20 mouse cellular contexts compared by ENCODE assay signal in genomic region chr10:58653679-58654078, GRCm38 (mm10). TPM values are rescaled to one million over a fixed set of nuclear protein-coding genes. Genes with fewer than 3 reads are reported as not detected.
DNase-seq lines count a peak whose midpoint lies in the region; ATAC-seq lines count a peak whose summit lies in the region.
"Had no signal": no experiment of that assay in that cellular context is flagged by ENCODE, and none has a peak within 500 bp of the region (broad histone marks: within the 10 kb centered on the region; RNA-seq: fewer than 3 reads in every experiment).

No protein-coding gene starts in this region.

- peaks cover 20% of the 10 kb centered on the region for H3K4me1 ChIP-seq in forebrain, embryonic 15.5 days
- peaks cover 13% of the 10 kb centered on the region for H3K4me1 ChIP-seq in forebrain, embryonic 11.5 days (replicated peaks; ENCODE audit: control insufficient read depth, insufficient read depth, low read length)
- H3K4me1 ChIP-seq in midbrain, embryonic 16.5 days (ENCODE audit: control insufficient read depth, insufficient read depth, low read length) = peaks cover 22% of the 10 kb centered on the region; the same call in 1 of the 2 replicates
- H3K4me1 ChIP-seq in midbrain, embryonic 13.5 days (replicated peaks) = peaks cover 23% of the 10 kb centered on the region

- no peaks in the 10 kb centered on the region for H3K9me3 ChIP-seq in forebrain, embryonic 15.5 days
- H3K9me3 ChIP-seq in forebrain, embryonic 11.5 days (ENCODE audit: control insufficient read depth, low read length) = no peaks in the 10 kb centered on the region; the same call in 1 of the 2 replicates
- no peaks in the 10 kb centered on the region for H3K9me3 ChIP-seq in midbrain, embryonic 16.5 days (replicated peaks; ENCODE audit: control insufficient read depth, low read length, poor library complexity, severe bottlenecking)
- no peaks in the 10 kb centered on the region for H3K9me3 ChIP-seq in midbrain, embryonic 13.5 days
- H3K9me3 ChIP-seq: kidney, embryonic 15.5 days had no signal

- 0 out of 2 replicates have a peak, but pooled peaks have one; percentile 33 for ATAC-seq in forebrain, embryonic 15.5 days (replicated peaks)
- ATAC-seq in forebrain, embryonic 11.5 days (replicated peaks; ENCODE audit: low FRiP score) = no peak
- ATAC-seq in midbrain, embryonic 16.5 days = peak; percentile 47
- ATAC-seq in midbrain, embryonic 13.5 days = no peak
- ATAC-seq: liver, postnatal 0 days had no signal

- no peak overlapping the region for H3K27ac ChIP-seq in forebrain, embryonic 15.5 days (replicated peaks)
- H3K27ac ChIP-seq in forebrain, embryonic 11.5 days (ENCODE audit: low read depth, low read length) = no peak overlapping the region
- H3K27ac ChIP-seq in midbrain, embryonic 16.5 days (ENCODE audit: low read length) = no peak overlapping the region
- no peak overlapping the region for H3K27ac ChIP-seq in midbrain, embryonic 13.5 days

- no peak for DNase-seq in forebrain, embryonic 11.5 days (ENCODE audit: low spot score)
- peak; percentile 17 to 23 for DNase-seq in heart, adult 9 months (ENCODE audit: low spot score in 2 of 2)
- no peak for DNase-seq in heart, postnatal 36 days
- no peak for DNase-seq in cerebellum, postnatal 25 days
- DNase-seq: adrenal gland, postnatal 10 days; cerebellum, adult 8-10 months; gastrocnemius, postnatal 14 days; kidney, adult 11 months; kidney, postnatal 36 days; liver, postnatal 0 days; lung, postnatal 36 days; thymus, adult 2 months; thymus, postnatal 4 days had no signal

- peaks cover 14% of the 10 kb centered on the region for H3K27me3 ChIP-seq in forebrain, embryonic 15.5 days
- H3K27me3 ChIP-seq in forebrain, embryonic 11.5 days (ENCODE audit: control insufficient read depth, insufficient read depth, low read length) = peaks cover 3% of the 10 kb centered on the region; the same call in 1 of the 2 replicates
- peaks cover 2% of the 10 kb centered on the region; the same call in 1 of the 2 replicates for H3K27me3 ChIP-seq in midbrain, embryonic 16.5 days (ENCODE audit: control insufficient read depth, insufficient read depth, low read depth, low read length)
- no peaks in the 10 kb centered on the region for H3K27me3 ChIP-seq in midbrain, embryonic 13.5 days
- H3K27me3 ChIP-seq: kidney, embryonic 15.5 days; limb, embryonic 12.5 days had no signal

- no peaks in the 10 kb centered on the region for H3K36me3 ChIP-seq in forebrain, embryonic 15.5 days
- H3K36me3 ChIP-seq in forebrain, embryonic 11.5 days (ENCODE audit: control insufficient read depth, insufficient read depth, low read length) = no peaks in the 10 kb centered on the region
- H3K36me3 ChIP-seq in midbrain, embryonic 16.5 days (ENCODE audit: control insufficient read depth, insufficient read depth, low read length) = no peaks in the 10 kb centered on the region
- H3K36me3 ChIP-seq in midbrain, embryonic 13.5 days = no peaks in the 10 kb centered on the region
- H3K36me3 ChIP-seq: kidney, embryonic 15.5 days; limb, embryonic 12.5 days had no signal

- intact Hi-C loops in heart, postnatal 36 days (cut with DNase I) = no loop called here

- no peak overlapping the region for H3K9ac ChIP-seq in forebrain, embryonic 15.5 days (replicated peaks)
- no peak overlapping the region for H3K9ac ChIP-seq in forebrain, embryonic 11.5 days (ENCODE audit: low read length)
- no peak overlapping the region for H3K9ac ChIP-seq in midbrain, embryonic 16.5 days (ENCODE audit: low read depth, low read length)
- no peak overlapping the region for H3K9ac ChIP-seq in midbrain, embryonic 13.5 days (replicated peaks)
- H3K9ac ChIP-seq: kidney, embryonic 15.5 days; limb, embryonic 12.5 days; liver, postnatal 0 days had no signal

- H3K4me3 ChIP-seq in forebrain, embryonic 15.5 days = no peak overlapping the region
- no peak overlapping the region for H3K4me3 ChIP-seq in forebrain, embryonic 11.5 days (ENCODE audit: low read depth, low read length)
- no peak overlapping the region for H3K4me3 ChIP-seq in midbrain, embryonic 16.5 days (ENCODE audit: low read depth, low read length)
- H3K4me3 ChIP-seq in midbrain, embryonic 13.5 days (replicated peaks) = no peak overlapping the region
- H3K4me3 ChIP-seq: kidney, embryonic 15.5 days; limb, embryonic 12.5 days had no signal

- no peak overlapping the region for H3K4me2 ChIP-seq in forebrain, embryonic 15.5 days (replicated peaks)
- no peak overlapping the region for H3K4me2 ChIP-seq in forebrain, embryonic 11.5 days (ENCODE audit: low read depth, low read length, severe bottlenecking)
- H3K4me2 ChIP-seq in midbrain, embryonic 16.5 days (ENCODE audit: low read length) = no peak overlapping the region
- H3K4me2 ChIP-seq in midbrain, embryonic 13.5 days (replicated peaks) = no peak overlapping the region
- H3K4me2 ChIP-seq: kidney, embryonic 15.5 days; limb, embryonic 12.5 days; liver, embryonic 11.5 days had no signal

- 87% methylated on average over 3 of the region's 3 CpGs for WGBS in forebrain, embryonic 15.5 days
- WGBS in forebrain, embryonic 11.5 days = 83% methylated on average over 3 of the region's 3 CpGs
- 69% methylated on average over 3 of the region's 3 CpGs for WGBS in midbrain, embryonic 16.5 days
- WGBS in midbrain, embryonic 13.5 days = 75% methylated on average over 3 of the region's 3 CpGs

RNA-seq across cellular contexts. Expression of gene Edar, which starts 21.8 kb away (rescaled TPM):
- polyA plus RNA-seq in forebrain, embryonic 15.5 days (2015; fragmentation: Nextera tagmentation; extraction: Ambion mirVana) = 0.64 and 0.90 TPM in 2 replicates
- polyA plus RNA-seq in forebrain, embryonic 11.5 days (2014; fragmentation: Nextera tagmentation; extraction: Ambion mirVana) = 0.75 and 0.81 TPM in 2 replicates
- total RNA-seq in heart, postnatal 36 days (2021) = under 1 TPM; 0.41 to 0.42 TPM
- polyA plus RNA-seq in midbrain, embryonic 16.5 days (2015; fragmentation: Nextera tagmentation; extraction: Ambion mirVana) = 0.30 and 0.32 TPM in 2 replicates
- 0.17 and 0.27 TPM in 2 replicates for polyA plus RNA-seq in midbrain, embryonic 13.5 days (2015; fragmentation: Nextera tagmentation; extraction: Ambion mirVana)
- total RNA-seq: megakaryocyte-erythroid progenitor cell, adult 5-6 weeks had no signal

Comparison
In these comparisons a context has a peak if more than half of its experiments do, and no peak if none do; other contexts are left out.
1. ATAC-seq: peak in forebrain, embryonic 15.5 days (single experiment) and midbrain, embryonic 16.5 days (single experiment); none in forebrain, embryonic 11.5 days (single experiment) and midbrain, embryonic 13.5 days (single experiment).
2. DNase-seq: peak in heart, adult 9 months (2 of 2); none in forebrain, embryonic 11.5 days (single experiment), heart, postnatal 36 days (0 of 2) and cerebellum, postnatal 25 days (0 of 2).